Mouse (Mus musculus): Measurements from ENCODE around the gene Cpeb4.

DNA sequence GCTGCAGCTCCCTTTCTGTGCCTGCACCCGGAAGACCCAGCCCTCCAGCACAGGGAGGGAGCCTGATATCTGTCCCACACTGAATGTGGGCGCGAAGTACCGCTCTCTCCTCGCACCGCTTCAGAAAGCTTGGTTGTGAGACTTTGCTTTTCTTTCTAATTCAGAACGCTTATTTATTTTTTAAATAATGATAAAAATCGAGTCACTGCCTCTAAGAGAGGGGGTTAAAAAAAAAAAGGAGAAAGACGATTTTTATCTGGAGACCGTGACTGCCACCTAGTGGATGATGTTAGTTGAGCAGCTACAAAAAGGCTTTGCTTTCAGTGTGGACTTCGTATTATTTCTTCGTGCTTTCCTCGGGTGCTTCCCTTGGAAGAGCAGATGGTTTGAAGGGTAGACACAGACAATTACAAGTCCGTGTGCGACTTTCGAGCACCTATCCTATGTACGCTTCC lies 77.3 kb downstream of the Cpeb4 start:
- TF ChIP-seq USF1 (IDR thresholded peaks at IDR 0.05; ENCODE audit: low read depth) (no peak), POLR2A (IDR thresholded peaks at IDR 0.05; ENCODE audit: insufficient read length, low read depth) (no peak), E2F4 (IDR thresholded peaks at IDR 0.05; ENCODE audit: insufficient read depth) (no peak), MAX (IDR thresholded peaks at IDR 0.05; ENCODE audit: low read depth) (no peak), TCF12 (IDR thresholded peaks at IDR 0.05; ENCODE audit: insufficient read depth, poor library complexity, severe bottlenecking) (no peak), SRF (IDR thresholded peaks at IDR 0.05; ENCODE audit: control insufficient read depth, insufficient read length, low read depth) (no peak), TCF3 (IDR thresholded peaks at IDR 0.05; ENCODE audit: insufficient read length, low read depth) (no peak), POLR2AphosphoS2 (IDR thresholded peaks at IDR 0.05; ENCODE audit: insufficient read length, low read depth) (no peak), REST (IDR thresholded peaks at IDR 0.05; ENCODE audit: insufficient read depth, insufficient read length) (no peak), MYOG (IDR thresholded peaks at IDR 0.05; ENCODE audit: control insufficient read depth in 1 of 3, insufficient read depth in 1 of 3, insufficient read length in 2 of 3, low read depth in 2 of 3) (no peak), MYOD1 (IDR thresholded peaks at IDR 0.05; ENCODE audit: control insufficient read depth in 1 of 3, insufficient read length in 2 of 3, low read depth in 2 of 3) (no peak), CEBPB (IDR thresholded peaks at IDR 0.05; ENCODE audit: insufficient read depth, poor library complexity, severe bottlenecking) (no peak)

Measured in myocyte (in vitro differentiated cells).